In genomic region chr9:115731557-115731956, GRCm38 (mm10) we compare ENCODE assay signal across 13 mouse cellular contexts.
DNase-seq lines count a peak whose midpoint lies in the region; ATAC-seq lines count a peak whose summit lies in the region.
"Had no signal": no experiment of that assay in that cellular context is flagged by ENCODE, and none has a peak within 500 bp of the region (broad histone marks: within the 10 kb centered on the region; RNA-seq: fewer than 3 reads in every experiment).

No protein-coding gene starts in this region.

- peak; percentile 18 for DNase-seq in embryo, embryonic 11 days
- no peak for DNase-seq in embryo, embryonic 10 days (ENCODE audit: low spot score)
- peak; percentile 26 for DNase-seq in limb, embryonic 11.5 days (ENCODE audit: low spot score)
- no peak for DNase-seq in limb, embryonic 10.5 days (ENCODE audit: low spot score)
- DNase-seq in kidney, postnatal 14 days, result peak; percentile 47
- DNase-seq in midbrain, embryonic 11.5 days (ENCODE audit: low spot score, missing footprints), result no peak
- no peak for DNase-seq in MN1 (ENCODE audit: low spot score)
- DNase-seq: cerebellum, adult 9-11 months; gastrocnemius, postnatal 36 days had no signal

- H3K27ac ChIP-seq in limb, embryonic 11.5 days (replicated peaks; ENCODE audit: low read depth, low read length), result no peak overlapping the region
- no peak overlapping the region for H3K27ac ChIP-seq in limb, embryonic 10.5 days
- no peak overlapping the region for H3K27ac ChIP-seq in stomach, embryonic 16.5 days (ENCODE audit: low read length)
- no peak overlapping the region for H3K27ac ChIP-seq in midbrain, embryonic 11.5 days (ENCODE audit: low read depth, low read length)
- H3K27ac ChIP-seq: embryonic facial prominence, embryonic 13.5 days; forebrain, embryonic 13.5 days had no signal

- no peak overlapping the region for H3K4me3 ChIP-seq in limb, embryonic 11.5 days (ENCODE audit: low read depth, low read length)
- H3K4me3 ChIP-seq in limb, embryonic 10.5 days, result no peak overlapping the region
- no peak overlapping the region for H3K4me3 ChIP-seq in stomach, embryonic 16.5 days (replicated peaks; ENCODE audit: low read length)
- H3K4me3 ChIP-seq in midbrain, embryonic 11.5 days (ENCODE audit: low read depth, low read length), result no peak overlapping the region
- H3K4me3 ChIP-seq: embryonic facial prominence, embryonic 13.5 days; forebrain, embryonic 13.5 days; myocyte had no signal

- no peak for ATAC-seq in limb, embryonic 11.5 days (ENCODE audit: insufficient number of reproducible peaks, low FRiP score, low TSS enrichment, low read depth)
- ATAC-seq in stomach, embryonic 16.5 days (ENCODE audit: insufficient read depth, low FRiP score), result peak; percentile 50; the same call in 1 of the 2 replicates
- no peak for ATAC-seq in midbrain, embryonic 11.5 days (ENCODE audit: low FRiP score)
- ATAC-seq: forebrain, embryonic 13.5 days had no signal

- no peaks in the 10 kb centered on the region for H3K9me3 ChIP-seq in limb, embryonic 11.5 days (ENCODE audit: control insufficient read depth, low read length)
- H3K9me3 ChIP-seq in limb, embryonic 10.5 days (replicated peaks), result no peaks in the 10 kb centered on the region
- H3K9me3 ChIP-seq in stomach, embryonic 16.5 days (replicated peaks; ENCODE audit: control insufficient read depth, low read length), result no peaks in the 10 kb centered on the region
- H3K9me3 ChIP-seq in midbrain, embryonic 11.5 days (ENCODE audit: control insufficient read depth, low read length), result no peaks in the 10 kb centered on the region
- H3K9me3 ChIP-seq: embryonic facial prominence, embryonic 13.5 days; forebrain, embryonic 13.5 days had no signal

- no peak overlapping the region for H3K9ac ChIP-seq in limb, embryonic 11.5 days (ENCODE audit: low read length)
- H3K9ac ChIP-seq in stomach, embryonic 16.5 days (ENCODE audit: low read length), result no peak overlapping the region
- no peak overlapping the region for H3K9ac ChIP-seq in midbrain, embryonic 11.5 days (ENCODE audit: low read length)
- H3K9ac ChIP-seq: embryonic facial prominence, embryonic 13.5 days; forebrain, embryonic 13.5 days had no signal

- no peak overlapping the region for H3K4me2 ChIP-seq in limb, embryonic 11.5 days (ENCODE audit: low read depth, severe bottlenecking)
- no peak overlapping the region for H3K4me2 ChIP-seq in stomach, embryonic 16.5 days (ENCODE audit: low read depth, low read length)
- no peak overlapping the region for H3K4me2 ChIP-seq in midbrain, embryonic 11.5 days
- H3K4me2 ChIP-seq: embryonic facial prominence, embryonic 13.5 days; forebrain, embryonic 13.5 days had no signal

- no peaks in the 10 kb centered on the region for H3K27me3 ChIP-seq in limb, embryonic 11.5 days (ENCODE audit: control insufficient read depth, insufficient read depth, low read length)
- H3K27me3 ChIP-seq in limb, embryonic 10.5 days (ENCODE audit: low read depth, poor library complexity, severe bottlenecking), result no peaks in the 10 kb centered on the region
- no peaks in the 10 kb centered on the region for H3K27me3 ChIP-seq in stomach, embryonic 16.5 days (ENCODE audit: control insufficient read depth, insufficient read depth, low read length)
- no peaks in the 10 kb centered on the region for H3K27me3 ChIP-seq in midbrain, embryonic 11.5 days (ENCODE audit: control insufficient read depth, insufficient read depth, low read length)
- H3K27me3 ChIP-seq: embryonic facial prominence, embryonic 13.5 days; forebrain, embryonic 13.5 days had no signal

- 43% methylated on average over 6 of the region's 6 CpGs for WGBS in limb, embryonic 11.5 days
- WGBS in limb, embryonic 10.5 days, result 64% methylated on average over 6 of the region's 6 CpGs
- WGBS in stomach, embryonic 16.5 days, result 42% methylated on average over 6 of the region's 6 CpGs
- WGBS in midbrain, embryonic 11.5 days, result 66% methylated on average over 6 of the region's 6 CpGs

- no peaks in the 10 kb centered on the region for H3K4me1 ChIP-seq in limb, embryonic 11.5 days (ENCODE audit: control insufficient read depth, insufficient read depth, low read length)
- H3K4me1 ChIP-seq in limb, embryonic 10.5 days, result peaks cover 4% of the 10 kb centered on the region; the same call in 1 of the 2 replicates
- no peaks in the 10 kb centered on the region; the same call in 1 of the 2 replicates for H3K4me1 ChIP-seq in stomach, embryonic 16.5 days (ENCODE audit: control insufficient read depth, insufficient read depth, low read length)
- no peaks in the 10 kb centered on the region for H3K4me1 ChIP-seq in midbrain, embryonic 11.5 days (ENCODE audit: control insufficient read depth, insufficient read depth, low read length)
- H3K4me1 ChIP-seq: forebrain, embryonic 13.5 days had no signal

- no peaks in the 10 kb centered on the region for H3K36me3 ChIP-seq in limb, embryonic 11.5 days (ENCODE audit: control insufficient read depth, insufficient read depth, low read length)
- no peaks in the 10 kb centered on the region for H3K36me3 ChIP-seq in limb, embryonic 10.5 days
- no peaks in the 10 kb centered on the region for H3K36me3 ChIP-seq in stomach, embryonic 16.5 days (ENCODE audit: control insufficient read depth, insufficient read depth, low read length)
- H3K36me3 ChIP-seq in midbrain, embryonic 11.5 days (ENCODE audit: control insufficient read depth, insufficient read depth, low read length), result no peaks in the 10 kb centered on the region
- H3K36me3 ChIP-seq: embryonic facial prominence, embryonic 13.5 days had no signal

Comparison
In these comparisons a context has a peak if more than half of its experiments do, and no peak if none do; other contexts are left out.
1. DNase-seq: peak in embryo, embryonic 11 days (single experiment), limb, embryonic 11.5 days (single experiment) and kidney, postnatal 14 days (single experiment); none in embryo, embryonic 10 days (single experiment), limb, embryonic 10.5 days (single experiment), midbrain, embryonic 11.5 days (single experiment) and MN1 (single experiment).